Mouse (Mus musculus) ES-E14 (cell line): Measurements from ENCODE around the gene Eif3b.

Experiments
- CHD2 ChIP-seq: IDR thresholded peaks from 2 replicates; pipeline ENCODE4 v1.6.1; 2014; ENCODE audit warnings: mild to moderate bottlenecking, low read depth, low read length, inconsistent platforms
- ZNF384 ChIP-seq: IDR thresholded peaks from 2 replicates; pipeline ENCODE4 v1.6.1; 2012; ENCODE audit warnings: low read depth, low read length, inconsistent platforms

DNA sequence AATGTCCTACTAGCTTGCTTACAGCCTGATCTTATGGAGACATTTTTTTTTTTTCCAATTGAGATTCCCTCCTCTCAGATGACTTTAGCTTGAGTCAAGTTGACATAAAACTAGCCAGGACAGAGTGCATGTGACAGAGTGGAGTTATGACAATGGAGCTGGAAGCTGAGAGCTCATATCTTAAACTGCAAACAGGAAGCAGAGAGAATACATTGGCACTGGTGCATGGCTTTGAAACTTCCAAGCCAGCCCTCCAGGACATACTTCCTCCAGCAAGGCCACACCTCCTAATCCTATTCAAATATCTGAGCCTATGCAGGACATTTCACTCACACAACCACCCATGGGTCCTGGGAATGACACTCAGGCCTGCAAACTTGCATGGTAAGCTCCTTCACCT, 35.4 kb downstream of the Eif3b start:
- no peak for TF ChIP-seq CHD2
- TF ChIP-seq ZNF384 = no peak
